Mouse (Mus musculus): Measurements from ENCODE around the gene Gm10720.
"Not testable (repeated sequence)": the region's sequence is repeated elsewhere in the genome, so short reads cannot be mapped to it uniquely, and the experiment has no call there.

The Gm10720 gene

GRCm38 (mm10) chr9:3015354-3015753 lies at the start of gene Gm10720:
Gene Gm10720, plus strand, starts transcription at chr9:3015654.
- not testable (repeated sequence) for DNase-seq (ENCODE audit: low spot score)

DNA sequence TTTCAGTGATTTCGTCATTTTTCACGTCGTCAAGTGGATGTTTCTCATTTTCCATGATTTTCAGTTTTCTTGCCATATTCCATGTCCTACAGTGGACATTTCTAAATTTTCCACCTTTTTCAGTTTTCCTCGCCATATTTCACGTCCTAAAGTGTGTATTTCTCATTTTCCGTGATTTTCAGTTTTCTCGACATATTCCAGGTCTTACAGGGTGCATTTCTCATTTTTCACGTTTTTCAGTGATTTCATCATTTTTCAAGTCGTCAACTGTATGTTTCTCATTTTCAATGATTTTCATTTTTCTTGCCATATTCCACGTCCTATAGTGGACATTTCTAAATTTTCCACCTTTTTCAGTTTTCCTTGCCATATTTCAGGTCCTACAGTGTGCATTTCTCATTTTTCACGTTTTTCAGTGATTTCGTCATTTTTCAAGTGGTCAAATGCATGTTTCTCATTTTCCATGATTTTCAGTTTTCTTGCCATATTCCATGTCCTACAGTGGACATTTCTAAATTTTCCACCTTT lies 14.9 kb upstream of the Gm10720 start, which contains the start of gene Gm10722:
TSS of gene Gm10722 (plus strand) at position 478 of the 528 bp plus-strand sequence.
- DNase-seq (ENCODE audit: low spot score) = not testable (repeated sequence)

GRCm38 (mm10) chr9:3001006-3001405 lies 14.4 kb upstream of the Gm10720 start:
- DNase-seq (ENCODE audit: low spot score) = peak; percentile 31

GRCm38 (mm10) chr9:3001948-3002659 lies 13.3 kb upstream of the Gm10720 start:
- DNase-seq (ENCODE audit: low spot score) = peak; percentile 100

GRCm38 (mm10) chr9:3002794-3003396 lies 12.6 kb upstream of the Gm10720 start, which contains the start of gene Gm11168:
Gene Gm11168, plus strand, starts transcription at chr9:3003346.
- DNase-seq (ENCODE audit: low spot score) = peak; percentile 3

DNA sequence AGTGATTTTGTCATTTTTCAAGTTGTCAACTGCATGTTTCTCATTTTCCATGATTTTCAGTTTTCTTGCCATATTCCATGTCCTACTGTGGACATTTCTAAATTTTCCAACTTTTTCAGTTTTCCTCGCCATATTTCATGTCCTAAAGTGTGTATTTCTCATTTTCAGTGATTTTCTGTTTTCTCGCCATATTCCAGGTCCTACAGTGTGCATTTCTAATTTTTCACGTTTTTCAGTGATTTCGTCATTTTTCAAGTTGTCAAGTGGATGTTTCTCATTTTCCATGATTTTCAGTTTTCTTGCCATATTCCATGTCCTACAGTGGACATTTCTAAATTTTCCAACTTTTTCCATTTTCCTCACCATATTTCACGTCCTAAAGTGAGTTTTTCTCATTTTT lies 9.3 kb upstream of the Gm10720 start:
- DNase-seq (ENCODE audit: low spot score) = not testable (repeated sequence)

DNA sequence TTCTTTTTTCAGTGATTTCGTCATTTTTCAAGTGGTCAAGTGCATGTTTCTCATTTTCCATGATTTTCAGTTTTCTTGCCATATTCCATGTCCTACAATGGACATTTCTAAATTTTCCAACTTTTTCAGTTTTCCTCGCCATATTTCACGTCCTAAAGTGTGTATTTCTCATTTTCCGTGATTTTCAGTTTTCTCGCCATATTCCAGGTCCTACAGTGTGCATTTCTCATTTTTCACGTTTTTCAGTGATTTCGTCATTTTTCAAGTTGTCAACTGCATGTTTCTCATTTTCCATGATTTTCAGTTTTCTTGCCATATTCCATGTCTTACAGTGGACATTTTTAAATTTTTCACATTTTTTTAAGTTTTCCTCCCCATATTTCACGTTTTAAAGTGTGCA lies 8.8 kb upstream of the Gm10720 start:
- DNase-seq (ENCODE audit: low spot score) = peak; percentile 89

GRCm38 (mm10) chr9:3007272-3007671 lies 8.2 kb upstream of the Gm10720 start:
- DNase-seq (ENCODE audit: low spot score) = not testable (repeated sequence)

DNA sequence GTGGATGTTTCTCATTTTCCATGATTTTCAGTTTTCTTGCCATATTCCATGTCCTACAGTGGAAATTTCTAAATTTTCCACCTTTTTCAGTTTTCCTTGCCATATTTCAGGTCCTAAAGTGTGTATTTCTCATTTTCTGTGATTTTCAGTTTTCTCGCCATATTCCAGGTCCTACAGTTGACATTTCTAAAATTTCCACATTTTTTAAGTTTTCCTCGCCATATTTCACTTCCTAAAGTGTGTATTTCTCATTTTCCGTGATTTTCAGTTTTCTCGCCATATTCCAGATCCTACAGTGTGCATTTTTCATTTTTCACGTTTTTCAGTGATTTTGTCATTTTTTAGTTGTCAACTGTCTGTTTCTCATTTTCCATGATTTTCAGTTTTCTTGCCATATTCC lies 6.1 kb upstream of the Gm10720 start:
- DNase-seq (ENCODE audit: low spot score) = not testable (repeated sequence)

DNA sequence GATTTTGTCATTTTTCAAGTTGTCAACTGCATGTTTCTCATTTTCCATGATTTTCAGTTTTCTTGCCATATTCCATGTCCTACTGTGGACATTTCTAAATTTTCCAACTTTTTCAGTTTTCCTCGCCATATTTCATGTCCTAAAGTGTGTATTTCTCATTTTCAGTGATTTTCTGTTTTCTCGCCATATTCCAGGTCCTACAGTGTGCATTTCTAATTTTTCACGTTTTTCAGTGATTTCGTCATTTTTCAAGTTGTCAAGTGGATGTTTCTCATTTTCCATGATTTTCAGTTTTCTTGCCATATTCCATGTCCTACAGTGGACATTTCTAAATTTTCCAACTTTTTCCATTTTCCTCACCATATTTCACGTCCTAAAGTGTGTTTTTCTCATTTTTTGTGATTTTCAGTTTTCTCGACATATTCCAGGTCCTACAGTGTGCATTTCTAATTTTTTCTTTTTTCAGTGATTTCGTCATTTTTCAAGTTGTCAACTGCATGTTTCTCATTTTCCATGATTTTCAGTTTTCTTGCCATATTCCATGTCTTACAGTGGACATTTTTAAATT lies 3.3 kb upstream of the Gm10720 start:
- DNase-seq (ENCODE audit: low spot score) = not testable (repeated sequence)

- DNase-seq (ENCODE audit: low spot score) = not testable (repeated sequence)
Measured at GRCm38 (mm10) chr9:3012733-3013279, 2.6 kb upstream of the Gm10720 start, which contains the start of gene Gm10721. Gene Gm10721, plus strand, starts transcription at chr9:3013140.

DNA sequence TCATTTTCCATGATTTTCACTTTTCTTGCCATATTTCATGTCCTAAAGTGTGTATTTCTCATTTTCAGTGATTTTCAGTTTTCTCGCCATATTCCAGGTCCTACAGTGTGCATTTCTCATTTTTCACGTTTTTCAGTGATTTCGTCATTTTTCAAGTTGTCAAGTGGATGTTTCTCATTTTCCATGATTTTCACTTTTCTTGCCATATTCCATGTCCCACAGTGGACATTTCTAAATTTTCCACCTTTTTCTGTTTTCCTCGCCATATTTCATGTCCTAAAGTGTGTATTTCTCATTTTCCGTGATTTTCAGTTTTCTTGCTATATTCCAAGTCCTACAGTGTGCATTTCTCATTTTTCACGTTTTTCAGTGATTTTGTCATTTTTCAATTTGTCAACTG lies 442 bp downstream of the Gm10720 start:
- DNase-seq (ENCODE audit: low spot score) = peak; percentile 5

DNA sequence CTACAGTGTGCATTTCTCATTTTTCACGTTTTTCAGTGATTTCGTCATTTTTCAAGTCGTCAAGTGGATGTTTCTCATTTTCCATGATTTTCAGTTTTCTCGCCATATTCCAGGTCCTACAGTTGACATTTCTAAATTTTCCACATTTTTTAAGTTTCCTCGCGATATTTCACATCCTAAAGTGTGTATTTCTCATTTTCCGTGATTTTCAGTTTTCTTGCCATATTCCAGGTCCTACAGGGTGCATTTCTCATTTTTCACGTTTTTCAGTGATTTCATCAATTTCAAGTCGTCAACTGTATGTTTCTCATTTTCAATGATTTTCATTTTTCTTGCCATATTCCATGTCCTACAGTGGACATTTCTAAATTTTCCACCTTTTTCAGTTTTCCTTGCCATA lies 1.7 kb downstream of the Gm10720 start, which contains the start of gene Gm10719:
TSS of gene Gm10719 (plus strand) at position 301 of the 400 bp plus-strand sequence.
- not testable (repeated sequence) for DNase-seq (ENCODE audit: low spot score)

DNA sequence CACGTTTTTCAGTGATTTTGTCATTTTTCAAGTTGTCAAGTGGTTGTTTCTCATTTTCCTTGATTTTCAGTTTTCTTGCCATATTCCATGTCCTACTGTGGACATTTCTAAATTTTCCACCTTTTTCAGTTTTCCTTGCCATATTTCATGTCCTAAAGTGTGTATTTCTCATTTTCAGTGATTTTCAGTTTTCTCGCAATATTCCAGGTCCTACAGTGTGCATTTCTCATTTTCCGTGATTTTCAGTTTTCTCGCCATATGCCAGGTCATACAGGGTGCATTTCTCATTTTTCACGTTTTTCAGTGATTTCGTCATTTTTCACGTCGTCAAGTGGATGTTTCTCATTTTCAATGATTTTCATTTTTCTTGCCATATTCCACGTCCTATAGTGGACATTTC lies 3.5 kb downstream of the Gm10720 start:
- DNase-seq (ENCODE audit: low spot score) = not testable (repeated sequence)

DNA sequence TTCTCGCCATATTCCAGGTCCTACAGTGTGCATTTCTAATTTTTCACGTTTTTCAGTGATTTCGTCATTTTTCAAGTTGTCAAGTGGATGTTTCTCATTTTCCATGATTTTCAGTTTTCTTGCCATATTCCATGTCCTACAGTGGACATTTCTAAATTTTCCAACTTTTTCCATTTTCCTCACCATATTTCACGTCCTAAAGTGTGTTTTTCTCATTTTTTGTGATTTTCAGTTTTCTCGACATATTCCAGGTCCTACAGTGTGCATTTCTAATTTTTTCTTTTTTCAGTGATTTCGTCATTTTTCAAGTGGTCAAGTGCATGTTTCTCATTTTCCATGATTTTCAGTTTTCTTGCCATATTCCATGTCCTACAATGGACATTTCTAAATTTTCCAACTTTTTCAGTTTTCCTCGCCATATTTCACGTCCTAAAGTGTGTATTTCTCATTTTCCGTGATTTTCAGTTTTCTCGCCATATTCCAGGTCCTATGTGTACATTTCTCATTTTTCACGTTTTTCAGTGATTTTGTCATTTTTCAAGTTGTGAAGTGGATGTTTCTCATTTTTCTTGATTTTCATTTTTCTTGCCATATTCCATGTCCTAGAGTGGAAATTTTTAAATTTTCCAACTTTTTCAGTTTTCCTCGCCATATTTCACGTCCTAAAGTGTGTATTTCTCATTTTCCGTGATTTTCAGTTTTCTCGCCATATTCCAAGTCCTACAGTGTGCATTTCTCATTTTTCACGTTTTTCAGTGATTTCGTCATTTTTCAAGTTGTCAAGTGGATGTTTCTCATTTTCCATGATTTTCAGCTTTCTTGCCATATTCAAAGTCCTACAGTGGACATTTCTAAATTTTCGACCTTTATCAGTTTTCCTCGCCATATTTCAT lies 4.6 kb downstream of the Gm10720 start:
- peak; percentile 87 for DNase-seq (ENCODE audit: low spot score)

- peak; percentile 87 for DNase-seq (ENCODE audit: low spot score)
Measured at GRCm38 (mm10) chr9:3022316-3023008, 7.0 kb downstream of the Gm10720 start.

DNA sequence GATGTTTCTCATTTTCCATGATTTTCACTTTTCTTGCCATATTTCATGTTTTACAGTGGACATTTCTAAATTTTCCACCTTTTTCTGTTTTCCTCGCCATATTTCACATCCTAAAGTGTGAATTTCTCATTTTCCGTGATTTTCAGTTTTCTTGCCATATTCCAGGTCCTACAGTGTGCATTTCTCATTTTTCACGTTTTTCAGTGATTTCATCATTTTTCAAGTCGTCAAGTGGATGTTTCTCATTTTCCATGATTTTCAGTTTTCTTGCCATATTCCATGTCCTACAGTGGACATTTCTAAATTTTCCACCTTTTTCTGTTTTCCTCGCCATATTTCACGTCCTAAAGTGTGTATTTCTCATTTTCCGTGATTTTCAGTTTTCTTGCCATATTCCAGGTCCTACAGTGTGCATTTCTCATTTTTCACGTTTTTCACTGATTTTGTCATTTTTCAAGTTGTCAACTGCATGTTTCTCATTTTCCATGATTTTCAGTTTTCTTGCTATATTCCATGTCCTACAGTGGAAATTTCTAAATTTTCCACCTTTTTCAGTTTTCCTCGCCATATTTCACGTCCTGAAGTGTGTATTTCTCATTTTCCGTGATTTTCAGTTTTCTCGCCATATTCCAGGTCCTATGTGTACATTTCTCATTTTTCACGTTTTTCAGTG lies 8.0 kb downstream of the Gm10720 start, which contains the start of gene Gm10718:
TSS of gene Gm10718 (plus strand) at position 236 of the 673 bp plus-strand sequence.
- DNase-seq (ENCODE audit: low spot score) = peak; percentile 50

DNA sequence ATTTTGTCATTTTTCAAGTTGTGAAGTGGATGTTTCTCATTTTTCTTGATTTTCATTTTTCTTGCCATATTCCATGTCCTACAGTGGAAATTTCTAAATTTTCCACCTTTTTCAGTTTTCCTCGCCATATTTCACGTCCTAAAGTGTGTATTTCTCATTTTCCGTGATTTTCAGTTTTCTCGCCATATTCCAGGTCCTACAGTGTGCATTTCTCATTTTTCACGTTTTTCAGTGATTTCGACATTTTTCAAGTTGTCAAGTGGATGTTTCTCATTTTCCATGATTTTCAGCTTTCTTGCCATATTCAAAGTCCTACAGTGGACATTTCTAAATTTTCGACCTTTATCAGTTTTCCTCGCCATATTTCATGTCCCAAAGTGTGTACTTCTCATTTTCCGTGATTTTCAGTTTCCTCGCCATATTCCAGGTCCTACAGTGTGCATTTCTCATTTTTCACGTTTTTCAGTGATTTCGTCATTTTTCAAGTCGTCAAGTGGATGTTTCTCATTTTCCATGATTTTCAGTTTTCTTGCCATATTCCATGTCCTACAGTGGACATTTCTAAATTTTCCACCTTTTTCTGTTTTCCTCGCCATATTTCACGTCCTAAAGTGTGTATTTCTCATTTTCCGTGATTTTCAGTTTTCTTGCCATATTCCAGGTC lies 8.7 kb downstream of the Gm10720 start:
- peak; percentile 79 for DNase-seq (ENCODE audit: low spot score)

DNA sequence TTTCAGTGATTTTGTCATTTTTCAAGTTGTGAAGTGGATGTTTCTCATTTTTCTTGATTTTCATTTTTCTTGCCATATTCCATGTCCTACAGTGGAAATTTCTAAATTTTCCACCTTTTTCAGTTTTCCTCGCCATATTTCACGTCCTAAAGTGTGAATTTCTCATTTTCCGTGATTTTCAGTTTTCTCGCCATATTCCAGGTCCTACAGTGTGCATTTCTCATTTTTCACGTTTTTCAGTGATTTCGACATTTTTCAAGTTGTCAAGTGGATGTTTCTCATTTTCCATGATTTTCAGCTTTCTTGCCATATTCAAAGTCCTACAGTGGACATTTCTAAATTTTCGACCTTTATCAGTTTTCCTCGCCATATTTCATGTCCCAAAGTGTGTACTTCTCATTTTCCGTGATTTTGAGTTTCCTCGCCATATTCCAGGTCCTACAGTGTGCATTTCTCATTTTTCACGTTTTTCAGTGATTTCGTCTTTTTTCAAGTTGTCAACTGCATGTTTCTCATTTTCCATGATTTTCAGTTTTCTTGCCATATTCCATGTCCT lies 9.5 kb downstream of the Gm10720 start, which contains the start of gene Gm10717:
TSS of gene Gm10717 (plus strand) at position 506 of the 556 bp plus-strand sequence.
- DNase-seq (ENCODE audit: low spot score) = peak; percentile 65

Data from lung, postnatal 25 days (tissue).